Mouse (Mus musculus): Measurements from ENCODE around the gene Rab7. TPM values are rescaled to one million over a fixed set of nuclear protein-coding genes. Genes with fewer than 3 reads are reported as not detected.

The Rab7 gene
- polyA plus RNA-seq, 1 experiment from 2014 or later: 238 TPM

DNA sequence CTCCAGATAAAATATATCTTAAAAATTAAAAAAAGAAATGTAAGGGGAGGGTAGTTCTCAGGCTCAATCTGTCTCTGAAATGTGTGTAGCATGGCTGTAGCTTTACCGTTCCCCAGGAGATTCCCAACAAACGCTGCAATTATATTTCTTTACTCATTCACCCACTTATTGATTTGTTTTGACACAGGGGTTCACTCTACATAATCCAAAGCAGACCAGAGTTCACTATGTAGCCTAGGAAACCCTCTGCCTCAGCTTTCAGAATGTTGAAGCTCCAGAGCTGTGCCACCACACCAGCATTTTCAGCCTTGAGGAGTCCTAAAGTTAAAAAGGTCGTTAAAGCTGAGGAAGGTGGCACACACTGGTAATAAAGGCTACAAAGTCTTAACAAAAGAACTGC lies 20.9 kb upstream of the Rab7 start:
- Histone ChIP-seq H3K27me3 (ENCODE audit: insufficient read depth, low read length) (no peaks in the 10 kb centered on the region), H3K27ac (no peak overlapping the region), H3K4me2 (ENCODE audit: low read length) (no peak overlapping the region), H3K4me1 (replicated peaks; ENCODE audit: insufficient read depth, low read length) (no peaks in the 10 kb centered on the region), H3K36me3 (ENCODE audit: insufficient read depth, low read length) (no peaks in the 10 kb centered on the region), H3K4me3 (replicated peaks; ENCODE audit: low read depth, low read length) (no peak overlapping the region), H3K9ac (ENCODE audit: low read depth, low read length) (no peak overlapping the region), H3K9me3 (replicated peaks; ENCODE audit: low read length) (no peaks in the 10 kb centered on the region)
- no peak for TF ChIP-seq CTCF (IDR thresholded peaks at IDR 0.05; ENCODE audit: low read depth)
- ATAC-seq (replicated peaks; ENCODE audit: low FRiP score, low read depth): no peak
- WGBS: 65% methylated on average over 3 of the region's 3 CpGs
- DNase-seq (ENCODE audit: low spot score): no peak

DNA sequence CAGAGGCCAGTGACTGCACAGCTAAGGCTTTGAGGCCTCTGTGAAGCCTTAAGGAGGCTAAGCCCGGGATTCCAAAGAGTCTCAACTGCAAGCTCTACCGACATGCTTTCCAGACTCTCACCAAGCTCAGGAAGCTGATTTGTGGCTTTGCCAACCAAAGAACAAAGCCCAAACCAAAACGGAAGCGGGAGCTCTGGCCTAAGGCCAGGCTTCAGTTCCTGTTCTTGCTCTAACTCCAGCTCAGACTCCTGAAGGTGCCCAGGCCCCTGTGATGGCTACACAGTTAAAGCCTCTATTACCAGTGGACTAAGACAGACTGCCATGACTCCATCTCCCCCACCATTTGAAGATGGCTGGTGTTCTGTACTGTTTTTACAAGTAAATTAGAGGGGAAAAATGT lies 20.0 kb upstream of the Rab7 start:
- no peaks in the 10 kb centered on the region for H3K27me3 ChIP-seq (ENCODE audit: insufficient read depth, low read length)
- peak overlapping the region; percentile 39; the same call in 1 of the 2 replicates for H3K27ac ChIP-seq
- DNase-seq (ENCODE audit: low spot score) (peak; percentile 26), ATAC-seq (replicated peaks; ENCODE audit: low FRiP score, low read depth) (no peak)
- no peaks in the 10 kb centered on the region for H3K36me3 ChIP-seq (ENCODE audit: insufficient read depth, low read length)
- H3K4me3 ChIP-seq (replicated peaks; ENCODE audit: low read depth, low read length): no peak overlapping the region
- no peak overlapping the region for H3K9ac ChIP-seq (ENCODE audit: low read depth, low read length)
- H3K9me3 ChIP-seq (replicated peaks; ENCODE audit: low read length): no peaks in the 10 kb centered on the region
- H3K4me2 ChIP-seq (ENCODE audit: low read length): no peak overlapping the region
- TF ChIP-seq CTCF (IDR thresholded peaks at IDR 0.05; ENCODE audit: low read depth): no peak
- 47% methylated on average over 4 of the region's 4 CpGs for WGBS
- H3K4me1 ChIP-seq (replicated peaks; ENCODE audit: insufficient read depth, low read length): no peaks in the 10 kb centered on the region

DNA sequence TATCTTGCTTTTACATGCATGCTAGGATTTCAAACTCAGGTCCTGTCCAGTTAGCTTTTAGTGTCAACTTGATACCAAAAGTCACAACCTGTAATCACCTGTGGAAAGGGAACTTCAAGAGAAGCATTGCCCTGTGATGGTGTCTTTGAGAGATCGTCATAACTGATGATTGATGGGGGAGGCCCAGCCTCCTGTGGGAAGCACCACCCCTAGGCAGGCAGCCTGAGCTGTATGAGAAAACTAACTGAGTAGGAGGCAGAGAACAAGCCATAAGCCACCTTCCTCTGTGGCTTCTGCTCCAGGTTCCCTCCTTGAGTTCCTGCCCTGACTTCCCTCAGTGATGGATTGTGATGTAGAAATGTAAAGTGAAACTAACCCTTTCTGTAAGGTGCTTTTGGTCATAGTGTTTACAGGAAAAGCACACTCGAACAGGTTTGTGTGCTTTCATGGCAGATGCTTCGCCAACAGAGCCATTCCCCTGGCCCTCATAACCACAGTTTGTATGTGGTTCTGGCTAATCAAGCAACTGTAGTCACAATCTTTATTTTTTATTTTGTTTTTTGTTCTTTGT lies 19.1 kb upstream of the Rab7 start:
- H3K9ac ChIP-seq (ENCODE audit: low read depth, low read length): no peak overlapping the region
- no peaks in the 10 kb centered on the region for H3K36me3 ChIP-seq (ENCODE audit: insufficient read depth, low read length)
- no peak overlapping the region for H3K27ac ChIP-seq
- WGBS: 79% methylated on average over 3 of the region's 3 CpGs
- DNase-seq (ENCODE audit: low spot score) (no peak), ATAC-seq (replicated peaks; ENCODE audit: low FRiP score, low read depth) (no peak)
- H3K4me3 ChIP-seq (replicated peaks; ENCODE audit: low read depth, low read length): no peak overlapping the region
- H3K9me3 ChIP-seq (replicated peaks; ENCODE audit: low read length): no peaks in the 10 kb centered on the region
- TF ChIP-seq CTCF (IDR thresholded peaks at IDR 0.05; ENCODE audit: low read depth): no peak
- H3K4me1 ChIP-seq (replicated peaks; ENCODE audit: insufficient read depth, low read length): no peaks in the 10 kb centered on the region
- no peaks in the 10 kb centered on the region for H3K27me3 ChIP-seq (ENCODE audit: insufficient read depth, low read length)
- no peak overlapping the region for H3K4me2 ChIP-seq (ENCODE audit: low read length)

DNA sequence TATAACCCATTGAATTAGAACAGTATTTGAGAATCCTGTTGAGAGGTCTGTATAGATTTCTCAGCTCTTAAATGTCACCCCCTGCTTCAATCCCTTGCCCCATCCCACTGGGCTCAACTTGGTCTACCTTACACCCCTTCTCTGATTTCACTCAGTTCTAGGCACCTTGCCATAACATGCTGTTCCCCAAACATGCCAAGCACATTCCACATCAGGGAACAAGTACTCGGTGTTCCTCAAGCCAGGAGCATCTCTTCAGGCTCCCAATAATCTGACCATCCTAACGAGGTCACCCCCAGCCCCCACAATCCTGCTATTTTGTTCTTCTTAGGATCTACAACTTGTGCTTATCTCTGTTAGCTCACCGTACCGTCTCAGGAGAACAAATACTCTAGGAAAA lies 17.3 kb upstream of the Rab7 start:
- no peak overlapping the region for H3K27ac ChIP-seq
- H3K36me3 ChIP-seq (ENCODE audit: insufficient read depth, low read length): no peaks in the 10 kb centered on the region
- no peaks in the 10 kb centered on the region for H3K27me3 ChIP-seq (ENCODE audit: insufficient read depth, low read length)
- DNase-seq (ENCODE audit: low spot score) (no peak), ATAC-seq (replicated peaks; ENCODE audit: low FRiP score, low read depth) (no peak)
- H3K4me2 ChIP-seq (ENCODE audit: low read length): no peak overlapping the region
- no peaks in the 10 kb centered on the region for H3K4me1 ChIP-seq (replicated peaks; ENCODE audit: insufficient read depth, low read length)
- H3K4me3 ChIP-seq (replicated peaks; ENCODE audit: low read depth, low read length): no peak overlapping the region
- 84% methylated on average over 4 of the region's 4 CpGs for WGBS
- H3K9me3 ChIP-seq (replicated peaks; ENCODE audit: low read length): no peaks in the 10 kb centered on the region
- TF ChIP-seq CTCF (IDR thresholded peaks at IDR 0.05; ENCODE audit: low read depth): no peak
- no peak overlapping the region for H3K9ac ChIP-seq (ENCODE audit: low read depth, low read length)

DNA sequence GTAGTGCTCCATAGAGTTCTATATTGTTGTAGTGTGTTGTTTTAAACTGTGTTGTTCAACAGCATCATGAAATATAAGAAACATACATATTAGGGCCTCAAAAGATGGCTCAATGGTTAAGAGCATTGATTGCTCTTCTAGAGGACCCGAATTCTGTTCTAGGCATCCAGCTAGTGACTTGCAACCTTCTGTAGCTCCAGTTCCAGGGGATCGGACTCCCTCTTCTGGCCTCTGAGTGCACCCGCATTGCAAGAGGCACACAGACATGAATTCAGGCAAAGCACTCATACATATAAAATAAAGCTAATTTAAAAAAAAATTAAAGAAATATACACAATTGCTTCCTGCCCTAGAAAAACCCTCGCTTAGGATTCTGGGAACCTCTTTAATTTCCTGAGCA lies 16.3 kb upstream of the Rab7 start:
- Histone ChIP-seq H3K27me3 (ENCODE audit: insufficient read depth, low read length) (no peaks in the 10 kb centered on the region), H3K4me1 (replicated peaks; ENCODE audit: insufficient read depth, low read length) (no peaks in the 10 kb centered on the region), H3K9me3 (replicated peaks; ENCODE audit: low read length) (no peaks in the 10 kb centered on the region), H3K27ac (no peak overlapping the region), H3K36me3 (ENCODE audit: insufficient read depth, low read length) (no peaks in the 10 kb centered on the region), H3K4me3 (replicated peaks; ENCODE audit: low read depth, low read length) (no peak overlapping the region), H3K9ac (ENCODE audit: low read depth, low read length) (no peak overlapping the region), H3K4me2 (ENCODE audit: low read length) (no peak overlapping the region)
- DNase-seq (ENCODE audit: low spot score) (no peak), ATAC-seq (replicated peaks; ENCODE audit: low FRiP score, low read depth) (no peak)
- TF ChIP-seq CTCF (IDR thresholded peaks at IDR 0.05; ENCODE audit: low read depth): no peak
- 83% methylated on average over 4 of the region's 4 CpGs for WGBS

DNA sequence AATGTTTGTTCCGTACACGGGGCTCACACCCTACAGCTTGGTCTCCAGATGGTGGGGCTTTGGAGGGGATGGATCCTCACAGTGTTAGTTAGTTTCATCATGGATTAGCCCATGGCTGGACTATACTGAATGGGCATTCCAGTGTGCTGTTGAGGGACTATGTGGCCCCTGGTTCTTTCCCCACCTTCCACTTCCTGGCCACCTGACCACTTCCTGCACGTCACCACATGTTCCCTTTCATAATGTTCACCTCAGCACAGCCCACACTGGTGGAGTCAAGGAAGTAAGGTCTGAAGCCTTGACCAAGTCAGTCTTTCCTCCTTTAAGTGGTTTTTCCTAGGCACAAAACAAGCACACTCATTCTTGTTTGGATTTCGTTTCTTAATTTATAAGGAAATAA lies 15.5 kb upstream of the Rab7 start:
- no peaks in the 10 kb centered on the region for H3K9me3 ChIP-seq (replicated peaks; ENCODE audit: low read length)
- no peaks in the 10 kb centered on the region for H3K27me3 ChIP-seq (ENCODE audit: insufficient read depth, low read length)
- WGBS: 84% methylated on average over 4 of the region's 4 CpGs
- no peaks in the 10 kb centered on the region for H3K36me3 ChIP-seq (ENCODE audit: insufficient read depth, low read length)
- ATAC-seq (replicated peaks; ENCODE audit: low FRiP score, low read depth) (no peak), DNase-seq (ENCODE audit: low spot score) (no peak)
- H3K27ac ChIP-seq: no peak overlapping the region
- no peak overlapping the region for H3K4me3 ChIP-seq (replicated peaks; ENCODE audit: low read depth, low read length)
- H3K4me2 ChIP-seq (ENCODE audit: low read length): no peak overlapping the region
- no peaks in the 10 kb centered on the region for H3K4me1 ChIP-seq (replicated peaks; ENCODE audit: insufficient read depth, low read length)
- TF ChIP-seq CTCF (IDR thresholded peaks at IDR 0.05; ENCODE audit: low read depth): no peak
- H3K9ac ChIP-seq (ENCODE audit: low read depth, low read length): no peak overlapping the region

DNA sequence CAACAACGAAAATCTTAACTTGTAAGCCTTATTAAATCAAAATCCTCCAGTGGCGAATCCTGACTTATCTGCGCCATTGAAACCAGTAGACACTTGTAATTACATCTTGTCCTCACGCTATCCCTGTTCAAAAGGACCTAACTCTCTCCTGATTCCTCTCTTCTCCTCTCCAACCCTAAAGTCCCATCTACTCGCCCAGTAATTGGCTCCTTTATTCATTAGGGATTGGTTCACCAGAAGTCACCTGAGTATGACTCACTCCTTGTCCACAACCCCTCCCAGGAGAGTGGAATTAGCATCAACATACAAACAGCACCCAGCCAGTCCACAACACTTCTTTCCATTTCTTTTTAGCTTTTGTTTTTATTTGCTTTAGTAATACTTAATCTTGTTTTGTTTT lies 14.8 kb upstream of the Rab7 start:
- Histone ChIP-seq H3K4me3 (replicated peaks; ENCODE audit: low read depth, low read length) (no peak overlapping the region), H3K36me3 (ENCODE audit: insufficient read depth, low read length) (no peaks in the 10 kb centered on the region), H3K9me3 (replicated peaks; ENCODE audit: low read length) (no peaks in the 10 kb centered on the region), H3K27ac (no peak overlapping the region), H3K4me2 (ENCODE audit: low read length) (no peak overlapping the region), H3K9ac (ENCODE audit: low read depth, low read length) (no peak overlapping the region), H3K27me3 (ENCODE audit: insufficient read depth, low read length) (no peaks in the 10 kb centered on the region), H3K4me1 (replicated peaks; ENCODE audit: insufficient read depth, low read length) (no peaks in the 10 kb centered on the region)
- DNase-seq (ENCODE audit: low spot score) (no peak), ATAC-seq (replicated peaks; ENCODE audit: low FRiP score, low read depth) (no peak)
- 84% methylated on average over 5 of the region's 5 CpGs for WGBS
- TF ChIP-seq CTCF (IDR thresholded peaks at IDR 0.05; ENCODE audit: low read depth): no peak

Measured in kidney, postnatal 0 days (tissue).